Mouse (Mus musculus) right cerebral cortex, postnatal 14 days (tissue): Measurements from ENCODE around the gene Tpcn1.

ENCODE experiments used
- DNase-seq: peaks from one replicate; pipeline ENCODE4 v3.0.0; 2022

The Tpcn1 gene

DNA sequence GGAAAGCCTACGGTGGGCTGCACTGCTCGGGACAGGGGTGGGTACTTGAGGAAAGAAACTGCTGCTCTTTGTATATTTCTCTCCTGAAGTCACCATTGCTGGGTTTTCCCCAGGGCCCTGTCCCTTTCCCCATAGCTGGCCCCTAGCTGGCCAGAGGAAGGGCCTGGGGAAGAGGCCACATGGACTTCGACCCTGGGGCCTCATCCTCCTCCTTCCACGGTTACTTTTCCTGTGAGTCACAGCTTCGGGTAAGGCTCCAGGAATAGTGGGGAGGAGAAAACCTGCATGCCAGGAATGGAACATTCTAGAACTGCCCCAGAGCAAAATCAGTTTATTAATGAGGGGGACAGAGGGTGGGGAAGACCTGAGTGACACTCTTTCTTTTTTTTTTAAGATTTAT is 38.3 kb downstream of the Tpcn1 start:
- no peak for DNase-seq

GRCm38 (mm10) chr5:120548236-120548850 is 40.1 kb downstream of the Tpcn1 start:
- no peak for DNase-seq

DNA sequence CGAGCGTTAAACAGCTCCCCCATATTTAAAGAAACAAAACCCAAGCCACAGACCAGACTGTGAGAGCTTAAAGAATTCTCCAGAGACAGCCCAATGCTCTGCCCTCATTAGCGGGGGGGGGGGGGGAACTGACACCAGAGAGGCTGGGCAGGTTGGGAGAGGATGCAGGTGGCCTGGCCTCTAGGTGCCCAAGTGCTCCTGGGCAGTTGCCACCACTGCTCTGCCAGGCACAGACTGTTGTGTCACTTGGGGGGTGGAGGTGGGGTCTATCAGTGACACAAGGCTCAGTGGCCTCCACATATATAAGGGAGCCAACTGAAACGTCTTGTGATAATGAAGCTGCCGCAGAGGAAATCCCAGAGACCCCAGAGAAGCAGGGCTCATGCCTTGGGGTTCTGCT is 51.8 kb downstream of the Tpcn1 start:
- no peak for DNase-seq

DNA sequence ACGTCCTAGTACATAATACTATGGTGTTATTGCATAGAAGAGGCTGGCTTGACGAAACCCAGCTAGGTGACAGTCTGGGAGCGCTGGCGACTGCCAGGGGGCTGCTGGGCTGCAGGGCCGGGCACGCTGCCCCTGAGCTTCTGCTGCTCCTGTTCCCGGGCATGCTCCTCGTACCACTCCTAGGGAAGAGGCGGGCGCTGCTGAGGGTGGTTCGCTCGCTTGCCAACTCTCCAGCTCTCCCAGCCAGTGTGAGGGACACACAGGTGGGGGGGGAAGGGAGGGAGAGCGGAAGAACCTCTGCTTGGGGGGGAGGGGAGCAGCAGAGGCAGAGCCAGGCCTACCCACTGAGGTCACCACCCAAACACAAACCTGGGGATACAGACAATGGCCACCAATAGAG is 52.4 kb downstream of the Tpcn1 start:
- DNase-seq: peak; percentile 41

GRCm38 (mm10) chr5:120534686-120535075 is 53.8 kb downstream of the Tpcn1 start:
- DNase-seq: no peak

- DNase-seq: no peak
These were observed 54.3 kb downstream of the Tpcn1 start for GRCm38 (mm10) chr5:120534071-120534685.

DNA sequence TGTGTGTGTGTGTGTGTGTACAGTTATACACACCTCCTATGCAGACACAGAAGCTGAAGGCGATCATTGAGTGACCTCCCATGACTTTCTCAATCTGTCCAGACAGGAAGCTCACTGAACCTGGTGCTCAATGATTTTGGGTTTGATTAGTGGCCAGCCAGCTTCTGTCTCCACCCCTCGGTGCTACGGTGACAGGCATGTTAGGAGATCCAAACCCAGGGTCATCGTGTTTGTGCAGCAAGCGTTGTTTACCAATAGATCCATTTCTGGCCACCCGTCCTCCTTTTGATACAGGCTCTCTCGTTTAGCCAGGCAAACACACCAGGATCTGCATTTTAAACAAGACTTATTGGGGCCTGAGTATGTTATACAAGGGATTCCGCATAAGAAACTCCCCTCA is 56.8 kb downstream of the Tpcn1 start:
- no peak for DNase-seq

- no peak for DNase-seq
These were observed 61.0 kb downstream of the Tpcn1 start for GRCm38 (mm10) chr5:120527296-120527964.

GRCm38 (mm10) chr5:120526311-120526710 is 62.2 kb downstream of the Tpcn1 start:
- no peak for DNase-seq

GRCm38 (mm10) chr5:120525737-120526136 is 62.7 kb downstream of the Tpcn1 start:
- no peak for DNase-seq

DNA sequence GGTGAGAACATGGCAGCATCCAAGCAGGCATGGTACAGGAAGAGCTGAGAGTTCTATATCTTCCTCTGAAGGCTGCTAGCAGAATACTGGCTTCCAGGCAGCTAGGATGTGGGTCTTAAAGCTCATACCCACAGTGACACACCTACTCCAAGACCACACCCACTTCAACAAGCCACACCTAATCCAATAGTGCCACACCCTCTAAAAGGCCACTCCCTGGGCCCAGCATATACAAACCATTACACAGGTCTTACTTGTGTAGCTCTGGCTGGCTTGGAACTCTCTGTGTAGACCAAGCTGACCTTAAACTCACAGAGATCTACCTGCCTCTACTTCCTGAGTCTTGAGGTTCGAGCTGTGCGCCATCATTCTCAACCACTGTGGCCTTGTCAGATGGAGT is 63.7 kb downstream of the Tpcn1 start:
- DNase-seq: no peak

GRCm38 (mm10) chr5:120522649-120523048 is 65.8 kb downstream of the Tpcn1 start:
- no peak for DNase-seq

GRCm38 (mm10) chr5:120517552-120517951 is 70.9 kb downstream of the Tpcn1 start:
- no peak for DNase-seq

DNA sequence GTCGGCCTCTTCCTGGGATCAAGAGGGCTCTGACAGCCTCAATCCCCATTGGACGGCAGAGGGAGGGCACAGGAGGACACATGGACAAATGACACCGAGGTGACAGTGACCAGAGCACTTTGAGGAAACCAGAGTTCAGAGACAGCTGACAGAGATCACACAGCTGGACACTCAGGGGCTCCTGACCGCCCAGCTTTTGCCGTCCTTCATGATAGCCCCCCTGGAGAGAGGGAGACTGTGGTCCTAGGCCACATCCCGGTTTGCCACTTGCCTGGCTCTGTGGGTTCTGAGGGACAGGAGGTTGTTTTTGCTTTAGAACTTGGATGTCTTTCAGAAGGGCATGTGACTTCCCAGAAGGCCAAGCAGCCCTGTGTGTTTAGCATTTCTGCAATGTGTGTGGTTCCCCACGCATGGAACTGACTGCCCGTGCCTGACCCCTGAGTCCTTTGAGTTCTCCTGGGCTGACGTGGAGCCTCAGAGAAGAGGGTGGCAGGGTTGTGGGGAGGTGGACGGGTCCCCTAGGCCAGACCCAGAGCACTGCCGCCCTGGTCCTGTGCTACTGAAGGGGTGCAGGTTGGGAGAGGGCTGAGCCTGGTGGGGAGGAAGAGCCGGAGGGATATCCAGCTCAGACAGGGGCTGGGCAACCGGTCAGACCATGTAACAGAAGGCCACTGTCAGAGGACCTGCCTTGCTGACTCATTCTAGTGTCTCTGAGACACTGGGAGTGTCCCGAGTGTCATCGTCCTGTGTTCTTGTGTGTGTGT is 72.1 kb downstream of the Tpcn1 start:
- DNase-seq: no peak

- no peak for DNase-seq
These were observed 73.0 kb downstream of the Tpcn1 start for GRCm38 (mm10) chr5:120515451-120515850.

DNA sequence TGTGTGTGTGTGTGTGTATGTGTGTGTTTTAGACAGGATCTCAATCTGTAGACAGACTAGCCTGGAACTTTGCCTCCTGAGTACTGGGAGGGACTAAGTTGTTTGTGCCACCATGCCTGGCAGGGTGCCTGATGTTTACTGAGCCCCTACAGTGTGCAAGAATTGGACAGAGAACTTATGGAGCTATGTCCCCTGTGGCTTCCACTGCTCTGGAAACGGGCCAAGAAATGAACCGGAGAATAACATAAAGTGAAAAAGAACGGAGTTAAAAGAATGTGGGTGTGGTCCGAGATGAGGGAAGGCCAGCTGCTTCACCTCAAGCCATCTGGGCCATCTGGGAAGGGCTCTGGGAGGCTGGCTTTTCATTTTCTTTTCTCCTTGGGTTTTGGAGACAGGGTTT is 73.7 kb downstream of the Tpcn1 start:
- no peak for DNase-seq

GRCm38 (mm10) chr5:120514031-120514677 is 74.3 kb downstream of the Tpcn1 start:
- no peak for DNase-seq

DNA sequence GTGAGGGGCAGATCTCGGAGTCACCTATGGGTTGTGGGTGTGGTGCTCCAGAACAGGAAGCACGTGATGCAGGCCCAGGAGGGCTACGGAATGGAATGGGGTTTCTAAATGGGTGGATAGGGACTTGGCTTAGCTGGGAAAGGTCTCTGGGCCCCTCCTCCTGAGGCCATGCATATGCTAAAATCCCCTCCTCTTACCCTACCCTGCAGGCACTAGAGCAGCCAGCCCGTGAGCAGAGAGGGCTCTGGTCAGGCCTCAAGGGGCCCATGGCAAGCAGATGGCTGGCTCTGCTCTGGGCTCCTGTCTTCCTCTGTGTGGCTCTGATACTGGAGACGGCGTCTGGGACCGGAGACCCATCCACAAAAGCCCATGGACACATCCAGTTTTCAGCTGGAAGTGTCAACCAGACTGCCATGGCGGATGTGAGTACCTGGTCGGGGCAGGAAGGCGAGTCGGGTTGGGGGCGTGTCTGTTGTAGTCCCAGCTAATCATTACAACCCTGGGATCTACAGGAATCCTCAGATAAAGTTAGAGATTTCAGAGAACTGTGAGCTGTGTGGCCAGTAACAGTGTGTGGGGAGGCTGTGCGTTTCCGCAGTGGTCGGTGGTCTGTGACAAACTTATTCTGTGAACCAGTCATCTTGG is 75.4 kb downstream of the Tpcn1 start:
- DNase-seq: no peak

- no peak for DNase-seq
These were observed 76.7 kb downstream of the Tpcn1 start for GRCm38 (mm10) chr5:120511643-120512220.

DNA sequence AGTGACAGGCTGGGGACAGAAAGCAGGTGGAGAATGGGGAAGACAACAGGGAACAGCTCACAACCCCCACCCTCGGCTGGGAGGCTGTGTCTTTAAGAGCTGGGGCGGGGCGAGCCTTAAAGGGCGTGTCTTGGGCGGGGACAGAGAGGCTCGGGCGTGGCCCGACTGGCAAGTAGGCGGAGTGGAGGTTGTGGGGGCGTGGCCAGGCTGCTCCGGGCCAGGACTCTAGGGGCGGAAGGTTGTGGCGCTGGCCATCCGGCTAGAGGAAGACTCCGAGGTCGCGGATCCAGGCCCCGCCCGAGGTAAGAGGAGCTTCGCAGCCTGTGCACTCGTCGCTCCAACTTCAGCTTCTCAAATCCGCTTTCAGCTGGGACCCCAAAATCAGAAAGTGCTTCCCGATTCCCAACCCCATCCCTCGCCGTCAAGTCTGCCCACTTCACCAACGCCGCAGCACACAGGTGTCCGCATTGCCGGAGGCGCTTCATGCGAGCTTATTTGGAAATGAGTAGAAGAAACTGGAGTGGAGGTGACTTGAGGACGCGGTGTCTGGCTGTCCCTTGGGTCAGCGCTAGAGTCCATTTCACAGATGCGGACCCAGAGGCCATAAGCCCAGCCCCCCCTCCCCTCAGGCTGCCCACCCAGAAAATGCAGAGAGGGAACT is 77.4 kb downstream of the Tpcn1 start, which contains the start of gene Slc8b1:
Gene Slc8b1, plus strand, starts transcription at position 187 of the 661 bp plus-strand sequence.
- peak; percentile 84 for DNase-seq

- DNase-seq: no peak
These were observed 81.2 kb downstream of the Tpcn1 start for GRCm38 (mm10) chr5:120507311-120507710.

DNA sequence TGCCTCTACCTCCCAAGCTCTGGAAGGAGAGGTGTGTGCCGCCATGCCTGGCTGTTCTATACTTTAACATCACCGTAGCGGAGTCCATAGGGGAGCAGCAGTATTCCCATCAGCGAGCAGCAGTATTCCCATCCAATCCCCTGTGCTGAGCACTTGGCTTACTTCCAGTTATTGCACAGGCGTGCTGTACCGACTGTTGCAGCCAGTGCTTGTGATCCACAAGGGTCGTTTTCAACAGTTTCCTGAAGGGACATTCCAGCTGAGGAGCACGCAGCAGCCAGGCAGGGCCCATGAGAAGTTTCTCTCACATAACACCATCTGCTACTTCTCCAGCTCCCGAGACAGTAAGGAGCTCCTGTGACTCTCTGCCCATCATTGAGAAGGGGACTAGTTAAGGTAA is 82.0 kb downstream of the Tpcn1 start:
- DNase-seq: no peak
